Mouse (Mus musculus): ENCODE measurements around the gene Lrrc3b.

- no peak for TF ChIP-seq CTCF (IDR thresholded peaks at IDR 0.05; ENCODE audit: insufficient read depth, low read length)
- TF ChIP-seq POLR2A (IDR thresholded peaks at IDR 0.05; ENCODE audit: borderline replicate concordance, extremely low read depth, low read depth, low read length) = no peak
Observed at GRCm38 (mm10) chr14:15319399-15319915, 119.3 kb downstream of the Lrrc3b start.

Measured in lung, adult 2 months (tissue).